Mouse (Mus musculus) liver, adult 2 months (tissue): ENCODE measurements around the gene Arntl.

ENCODE experiments used
- CTCF ChIP-seq: fragments of 200-500 bp; IDR thresholded peaks from 2 replicates; pipeline ENCODE4 v1.5.1; 2011; ENCODE audit warnings: low read depth, low read length, control low read depth
- POLR2A ChIP-seq: fragments of 200-500 bp; IDR thresholded peaks from 2 replicates; pipeline ENCODE4 v1.6.1; 2011; ENCODE audit warnings: low read length, control low read depth; ENCODE audit not compliant: insufficient read depth; ENCODE audit errors: extremely low read depth

- no peak for TF ChIP-seq CTCF
- TF ChIP-seq POLR2A, result no peak
Observed at GRCm38 (mm10) chr7:113245144-113245543, 37.9 kb downstream of the Arntl start.
